Mouse (Mus musculus) ovary, postnatal 10 days (tissue): ENCODE results near the gene Mri1.
"Not testable (repeated sequence)": the region's sequence is repeated elsewhere in the genome, so short reads cannot be mapped to it uniquely, and the experiment has no call there.

Source experiments
- DNase-seq: peaks from one replicate; pipeline ENCODE4 v3.0.0; 2022; ENCODE audit warnings: low spot score

Gene Mri1

GRCm38 (mm10) chr8:84256822-84257610 is at the start of gene Mri1:
Gene Mri1, minus strand, starts transcription at chr8:84257326.
- peak; percentile 59 for DNase-seq

- DNase-seq, result no peak
These were observed 46.8 kb upstream of the Mri1 start for GRCm38 (mm10) chr8:84303951-84304350.

- no peak for DNase-seq
These were observed 40.1 kb upstream of the Mri1 start for GRCm38 (mm10) chr8:84297029-84297785.

GRCm38 (mm10) chr8:84291688-84292087 is 34.6 kb upstream of the Mri1 start:
- no peak for DNase-seq

GRCm38 (mm10) chr8:84291086-84291485 is 34.0 kb upstream of the Mri1 start:
- DNase-seq, result no peak

GRCm38 (mm10) chr8:84288892-84289291 is 31.8 kb upstream of the Mri1 start:
- DNase-seq, result no peak

- not testable (repeated sequence) for DNase-seq
These were observed 28.5 kb upstream of the Mri1 start for GRCm38 (mm10) chr8:84285665-84286064.

- DNase-seq, result no peak
These were observed 27.5 kb upstream of the Mri1 start for GRCm38 (mm10) chr8:84284608-84285063.

- DNase-seq, result no peak
These were observed 23.7 kb upstream of the Mri1 start for GRCm38 (mm10) chr8:84280777-84281176.

- no peak for DNase-seq
These were observed 19.3 kb upstream of the Mri1 start for GRCm38 (mm10) chr8:84276447-84276846.

- DNase-seq, result no peak
These were observed 16.8 kb upstream of the Mri1 start for GRCm38 (mm10) chr8:84273968-84274367.

GRCm38 (mm10) chr8:84272302-84272701 is 15.2 kb upstream of the Mri1 start:
- no peak for DNase-seq

GRCm38 (mm10) chr8:84269950-84270773 is 13.0 kb upstream of the Mri1 start, which contains the start of gene Ccdc130:
Gene Ccdc130, minus strand, starts transcription at chr8:84270380.
- DNase-seq, result peak; percentile 93

- DNase-seq, result no peak
These were observed 4.0 kb upstream of the Mri1 start for GRCm38 (mm10) chr8:84261098-84261497.

- no peak for DNase-seq
These were observed 686 bp downstream of the Mri1 start for GRCm38 (mm10) chr8:84256458-84256821.

- DNase-seq, result no peak
These were observed 1.3 kb downstream of the Mri1 start for GRCm38 (mm10) chr8:84255858-84256257.

GRCm38 (mm10) chr8:84249257-84250170 is 7.6 kb downstream of the Mri1 start, which contains the start of gene D8Ertd738e:
Gene D8Ertd738e, minus strand, starts transcription at chr8:84249719.
- DNase-seq, result peak; percentile 50

GRCm38 (mm10) chr8:84241821-84242220 is 15.3 kb downstream of the Mri1 start:
- no peak for DNase-seq

GRCm38 (mm10) chr8:84241167-84241566 is 16.0 kb downstream of the Mri1 start:
- no peak for DNase-seq

- no peak for DNase-seq
These were observed 19.4 kb downstream of the Mri1 start for GRCm38 (mm10) chr8:84237542-84238229.
